11 mouse cellular contexts compared by ENCODE assay signal in genomic region chr7:44604619-44605018, GRCm38 (mm10). TPM values are rescaled to one million over a fixed set of nuclear protein-coding genes. Genes with fewer than 3 reads are reported as not detected.
DNase-seq lines count a peak whose midpoint lies in the region; ATAC-seq lines count a peak whose summit lies in the region.
"Had no signal": no experiment of that assay in that cellular context is flagged by ENCODE, and none has a peak within 500 bp of the region (broad histone marks: within the 10 kb centered on the region; RNA-seq: fewer than 3 reads in every experiment).

No protein-coding gene starts in this region.

- H3K4me3 ChIP-seq in heart, embryonic 11.5 days (ENCODE audit: low read depth, low read length), result peak overlapping the region; percentile 27
- peak overlapping the region; percentile 51 for H3K4me3 ChIP-seq in embryonic facial prominence, embryonic 10.5 days
- peak overlapping the region; percentile 26 for H3K4me3 ChIP-seq in hindbrain, embryonic 16.5 days (ENCODE audit: low read length)
- peak overlapping the region; percentile 28 for H3K4me3 ChIP-seq in midbrain, embryonic 13.5 days (replicated peaks)

- WGBS in heart, embryonic 11.5 days (ENCODE audit: insufficient replicate concordance), result 3% methylated on average over 8 of the region's 8 CpGs
- WGBS in embryonic facial prominence, embryonic 10.5 days, result under 1% methylated on average over 8 of the region's 8 CpGs
- 1% methylated on average over 8 of the region's 8 CpGs for WGBS in hindbrain, embryonic 16.5 days
- WGBS in midbrain, embryonic 13.5 days, result 2% methylated on average over 8 of the region's 8 CpGs

- peaks cover 85% of the 10 kb centered on the region for H3K27me3 ChIP-seq in heart, embryonic 11.5 days (ENCODE audit: control insufficient read depth, insufficient read depth, low read length)
- peaks cover 88% of the 10 kb centered on the region for H3K27me3 ChIP-seq in embryonic facial prominence, embryonic 10.5 days (replicated peaks; ENCODE audit: low read depth, poor library complexity, severe bottlenecking)
- H3K27me3 ChIP-seq in hindbrain, embryonic 16.5 days (replicated peaks; ENCODE audit: control insufficient read depth, insufficient read depth, low read length), result peaks cover 27% of the 10 kb centered on the region
- H3K27me3 ChIP-seq in midbrain, embryonic 13.5 days, result peaks cover 71% of the 10 kb centered on the region

- no peaks in the 10 kb centered on the region for H3K4me1 ChIP-seq in heart, embryonic 11.5 days (ENCODE audit: control insufficient read depth, insufficient read depth, low read length)
- peaks cover 55% of the 10 kb centered on the region for H3K4me1 ChIP-seq in embryonic facial prominence, embryonic 10.5 days
- no peaks in the 10 kb centered on the region for H3K4me1 ChIP-seq in hindbrain, embryonic 16.5 days (ENCODE audit: control insufficient read depth, insufficient read depth, low read depth, low read length)
- peaks cover 40% of the 10 kb centered on the region for H3K4me1 ChIP-seq in midbrain, embryonic 13.5 days (replicated peaks)

- no peaks in the 10 kb centered on the region for H3K9me3 ChIP-seq in heart, embryonic 11.5 days (replicated peaks; ENCODE audit: control insufficient read depth, low read length)
- H3K9me3 ChIP-seq in embryonic facial prominence, embryonic 10.5 days, result no peaks in the 10 kb centered on the region
- peaks cover 10% of the 10 kb centered on the region for H3K9me3 ChIP-seq in hindbrain, embryonic 16.5 days (ENCODE audit: control insufficient read depth, low read length)
- H3K9me3 ChIP-seq in midbrain, embryonic 13.5 days, result no peaks in the 10 kb centered on the region

- intact Hi-C loops in heart, postnatal 25 days (cut with DNase I), result no loop called here

- no peak for DNase-seq in heart, postnatal 25 days (ENCODE audit: low spot score)
- DNase-seq in embryonic facial prominence, embryonic 10.5 days (ENCODE audit: low spot score), result no peak
- no peak for DNase-seq in frontal cortex, postnatal 25 days (ENCODE audit: low spot score in 2 of 2)
- DNase-seq in right cerebral cortex, postnatal 36 days (ENCODE audit: low spot score in 2 of 2), result no peak
- DNase-seq in ovary, postnatal 14 days (ENCODE audit: low spot score), result no peak
- DNase-seq: adrenal gland, adult 8-10 months; thymus, adult 2 months had no signal

- H3K4me2 ChIP-seq in heart, embryonic 11.5 days, result peak overlapping the region; percentile 60
- H3K4me2 ChIP-seq in hindbrain, embryonic 16.5 days (ENCODE audit: low read length), result peak overlapping the region; percentile 52
- peak overlapping the region; percentile 49 for H3K4me2 ChIP-seq in midbrain, embryonic 13.5 days (replicated peaks)

- H3K36me3 ChIP-seq in heart, embryonic 11.5 days (ENCODE audit: control insufficient read depth, insufficient read depth, low read length), result no peaks in the 10 kb centered on the region
- no peaks in the 10 kb centered on the region for H3K36me3 ChIP-seq in embryonic facial prominence, embryonic 10.5 days (replicated peaks)
- no peaks in the 10 kb centered on the region for H3K36me3 ChIP-seq in hindbrain, embryonic 16.5 days (ENCODE audit: control insufficient read depth, insufficient read depth, low read length)
- no peaks in the 10 kb centered on the region for H3K36me3 ChIP-seq in midbrain, embryonic 13.5 days

- no peak overlapping the region for H3K9ac ChIP-seq in heart, embryonic 11.5 days (ENCODE audit: low read depth, low read length)
- H3K9ac ChIP-seq in hindbrain, embryonic 16.5 days (ENCODE audit: low read depth, low read length), result 0 out of 2 replicates have a peak overlapping the region, but pooled peaks have one; percentile 5
- H3K9ac ChIP-seq in midbrain, embryonic 13.5 days (replicated peaks), result no peak overlapping the region

- ATAC-seq in heart, embryonic 11.5 days (replicated peaks; ENCODE audit: insufficient number of reproducible peaks, low FRiP score, low TSS enrichment), result no peak
- 0 out of 2 replicates have a peak, but pooled peaks have one; percentile 7 for ATAC-seq in hindbrain, embryonic 16.5 days
- 0 out of 2 replicates have a peak, but pooled peaks have one; percentile 27 for ATAC-seq in midbrain, embryonic 13.5 days

- H3K27ac ChIP-seq in heart, embryonic 11.5 days (ENCODE audit: low read depth, low read length), result no peak overlapping the region
- peak overlapping the region; percentile 76 for H3K27ac ChIP-seq in embryonic facial prominence, embryonic 10.5 days (replicated peaks)
- H3K27ac ChIP-seq in hindbrain, embryonic 16.5 days (ENCODE audit: low read depth, low read length), result no peak overlapping the region
- H3K27ac ChIP-seq in midbrain, embryonic 13.5 days, result no peak overlapping the region

RNA-seq across cellular contexts. Expression of gene Kcnc3, which starts 14.2 kb away (rescaled TPM):
- 0.07 and 0.23 TPM in 2 replicates for polyA plus RNA-seq in heart, embryonic 11.5 days (2014; fragmentation: Nextera tagmentation; extraction: Ambion mirVana)
- total RNA-seq in heart, postnatal 25 days (2021), result 1 to 10 TPM; 1.9 to 2.3 TPM
- polyA plus RNA-seq in embryonic facial prominence, embryonic 10.5 days (2016; fragmentation: Nextera tagmentation; extraction: Ambion mirVana), result 0.44 and 0.63 TPM in 2 replicates
- polyA plus RNA-seq in hindbrain, embryonic 16.5 days (2015; fragmentation: Nextera tagmentation; extraction: Ambion mirVana), result 6.4 and 8.5 TPM in 2 replicates
- 3.7 and 4.4 TPM in 2 replicates for polyA plus RNA-seq in midbrain, embryonic 13.5 days (2015; fragmentation: Nextera tagmentation; extraction: Ambion mirVana)

RNA-seq across cellular contexts. Expression of gene Napsa, which starts 32.4 kb away (rescaled TPM):
- polyA plus RNA-seq in heart, embryonic 11.5 days (2014; fragmentation: Nextera tagmentation; extraction: Ambion mirVana), result 0.70 TPM in 1 of 2 replicates, not detected in the other
- under 1 TPM; 0.31 to 0.64 TPM for total RNA-seq in heart, postnatal 25 days (2021)
- polyA plus RNA-seq in embryonic facial prominence, embryonic 10.5 days (2016; fragmentation: Nextera tagmentation; extraction: Ambion mirVana), result 0.78 and 0.88 TPM in 2 replicates
- 1.1 and 1.6 TPM in 2 replicates for polyA plus RNA-seq in hindbrain, embryonic 16.5 days (2015; fragmentation: Nextera tagmentation; extraction: Ambion mirVana)
- polyA plus RNA-seq in midbrain, embryonic 13.5 days (2015; fragmentation: Nextera tagmentation; extraction: Ambion mirVana), result 0.64 and 1.3 TPM in 2 replicates
- total RNA-seq: left cerebral cortex, adult 8-10 months had no signal

RNA-seq across cellular contexts. Expression of gene Nr1h2, which starts 50.9 kb away (rescaled TPM):
- polyA plus RNA-seq in heart, embryonic 11.5 days (2014; fragmentation: Nextera tagmentation; extraction: Ambion mirVana), result 48.5 and 53.4 TPM in 2 replicates
- 10 to 100 TPM; 40.7 to 48.4 TPM for total RNA-seq in heart, postnatal 25 days (2021)
- polyA plus RNA-seq in embryonic facial prominence, embryonic 10.5 days (2016; fragmentation: Nextera tagmentation; extraction: Ambion mirVana), result 75.0 and 77.6 TPM in 2 replicates
- polyA plus RNA-seq in hindbrain, embryonic 16.5 days (2015; fragmentation: Nextera tagmentation; extraction: Ambion mirVana), result 62.0 and 66.1 TPM in 2 replicates
- polyA plus RNA-seq in midbrain, embryonic 13.5 days (2015; fragmentation: Nextera tagmentation; extraction: Ambion mirVana), result 71.3 and 74.9 TPM in 2 replicates

RNA-seq across cellular contexts. Expression of gene Pold1, which starts 56.0 kb away (rescaled TPM):
- polyA plus RNA-seq in heart, embryonic 11.5 days (2014; fragmentation: Nextera tagmentation; extraction: Ambion mirVana), result 40.1 and 43.1 TPM in 2 replicates
- total RNA-seq in heart, postnatal 25 days (2021), result 10 to 100 TPM; 12.5 to 12.8 TPM
- polyA plus RNA-seq in embryonic facial prominence, embryonic 10.5 days (2016; fragmentation: Nextera tagmentation; extraction: Ambion mirVana), result 164 and 171 TPM in 2 replicates
- polyA plus RNA-seq in hindbrain, embryonic 16.5 days (2015; fragmentation: Nextera tagmentation; extraction: Ambion mirVana), result 20.5 and 26.3 TPM in 2 replicates
- polyA plus RNA-seq in midbrain, embryonic 13.5 days (2015; fragmentation: Nextera tagmentation; extraction: Ambion mirVana), result 38.7 and 40.1 TPM in 2 replicates
